Mouse (Mus musculus) hindbrain, embryonic 14.5 days (tissue): ENCODE data around the gene Romo1. TPM values are rescaled to one million over a fixed set of nuclear protein-coding genes. Genes with fewer than 3 reads are reported as not detected.
"Not testable (repeated sequence)": the region's sequence is repeated elsewhere in the genome, so short reads cannot be mapped to it uniquely, and the experiment has no call there.

Experiments used
- ATAC-seq: fragments of 200-750 bp; cut with Nextera tagmentation; 2 replicates; pipeline ENCODE4 v1.8.0; 2017; ENCODE audit warnings: moderate number of reproducible peaks, mild to moderate bottlenecking, moderate TSS enrichment, moderate library complexity; ENCODE audit not compliant: low FRiP score
- DNase-seq: peaks from one replicate; pipeline ENCODE4 v3.0.0-alpha.2; 2015; ENCODE audit warnings: low spot score
- H3K27ac ChIP-seq: fragments of 300-500 bp; sonication (generic); 2 replicates; pipeline ENCODE4 v1.5.1; 2014; ENCODE audit warnings: mild to moderate bottlenecking, moderate library complexity
- H3K27me3 ChIP-seq: fragments of 300-500 bp; sonication (generic); 2 replicates; pipeline ENCODE4 v1.6.1; 2014; ENCODE audit warnings: mild to moderate bottlenecking, low read length, mixed read lengths; ENCODE audit not compliant: control insufficient read depth, insufficient read depth
- H3K36me3 ChIP-seq: fragments of 300-500 bp; sonication (generic); replicated peaks from 2 replicates; pipeline ENCODE4 v1.6.1; 2014; ENCODE audit not compliant: control insufficient read depth, insufficient read depth
- H3K4me1 ChIP-seq: fragments of 300-500 bp; sonication (generic); replicated peaks from 2 replicates; pipeline ENCODE4 v1.6.1; 2014; ENCODE audit warnings: antibody characterized with exemption, low read length, mixed read lengths; ENCODE audit not compliant: control insufficient read depth, insufficient read depth
- H3K4me2 ChIP-seq: fragments of 300-500 bp; sonication (generic); replicated peaks from 2 replicates; pipeline ENCODE4 v1.6.1; 2014; ENCODE audit warnings: mild to moderate bottlenecking, moderate library complexity
- H3K4me3 ChIP-seq: fragments of 300-500 bp; sonication (generic); replicated peaks from 2 replicates; pipeline ENCODE4 v1.5.1; 2014; ENCODE audit warnings: mild to moderate bottlenecking, low read length
- H3K9ac ChIP-seq: fragments of 300-500 bp; sonication (generic); 2 replicates; pipeline ENCODE4 v1.6.1; 2014
- H3K9me3 ChIP-seq: fragments of 300-500 bp; sonication (generic); 2 replicates; pipeline ENCODE4 v1.6.1; 2016; ENCODE audit warnings: low read length; ENCODE audit not compliant: control insufficient read depth
- WGBS: fragments of 180-500 bp; shearing (Covaris S2); extraction: QIAGEN DNeasy Blood & Tissue Kit; methylation state at CpG from one replicate; pipeline ENCODE4 v1.1.7; 2014; 5-methylcytosine and 5-hydroxymethylcytosine counted together
- polyA plus RNA-seq: library from polyadenylated mRNA; unstranded; fragments of >200 nt; fragmentation: Nextera tagmentation; extraction: Ambion mirVana; gene quantifications from 2 replicates; pipeline ENCODE4 v1.2.1, GENCODE M21; 2014

Gene Romo1
- polyA plus RNA-seq, 1 experiment from 2014 or later: 540 TPM

DNA sequence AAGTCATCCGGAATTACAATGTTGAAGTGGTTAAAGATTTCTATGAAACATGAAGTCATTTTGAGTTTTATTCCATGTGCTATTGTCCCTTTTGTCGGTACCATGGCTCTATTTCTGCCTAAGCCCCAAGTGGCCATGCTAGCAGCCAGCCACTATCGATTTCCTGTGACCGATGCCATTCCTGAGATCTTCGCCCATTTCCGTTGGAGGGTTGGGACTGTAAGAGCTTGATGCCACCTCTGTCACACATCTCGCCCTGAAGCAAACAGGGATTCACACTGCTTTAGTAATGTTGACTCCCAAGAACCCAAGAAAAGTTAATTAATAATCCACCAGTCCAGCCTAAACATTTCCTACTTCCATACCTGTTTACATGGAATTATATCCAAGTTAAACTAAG, 33.8 kb downstream of the Romo1 start:
- 81% methylated on average over 7 of the region's 7 CpGs for WGBS
- Histone ChIP-seq H3K9ac (no peak overlapping the region), H3K27ac (no peak overlapping the region), H3K4me1 (peaks cover 30% of the 10 kb centered on the region), H3K27me3 (no peaks in the 10 kb centered on the region), H3K36me3 (peaks cover 55% of the 10 kb centered on the region), H3K4me3 (peak overlapping the region; percentile 96; the same call in 1 of the 2 replicates), H3K4me2 (peak overlapping the region; percentile 66), H3K9me3 (no peaks in the 10 kb centered on the region)
- ATAC-seq (no peak), DNase-seq (no peak)

GRCm38 (mm10) chr2:156179046-156179795, 35.4 kb downstream of the Romo1 start:
- DNase-seq: peak; percentile 80
- peak overlapping the region; percentile 66 for H3K4me2 ChIP-seq
- no peak for ATAC-seq
- no peaks in the 10 kb centered on the region for H3K9me3 ChIP-seq
- H3K9ac ChIP-seq: peak overlapping the region; percentile 100
- H3K27ac ChIP-seq: peak overlapping the region; percentile 99
- no peaks in the 10 kb centered on the region for H3K27me3 ChIP-seq
- H3K4me1 ChIP-seq: peaks cover 30% of the 10 kb centered on the region
- WGBS: 2% methylated on average over 47 of the region's 47 CpGs
- H3K4me3 ChIP-seq: peak overlapping the region; percentile 96
- peaks cover 41% of the 10 kb centered on the region for H3K36me3 ChIP-seq

- H3K4me3 ChIP-seq: peak overlapping the region; percentile 96
- under 1% methylated on average over 41 of the region's 41 CpGs for WGBS
- peaks cover 36% of the 10 kb centered on the region for H3K36me3 ChIP-seq
- 0 out of 2 replicates have a peak overlapping the region, but pooled peaks have one; percentile 66 for H3K4me2 ChIP-seq
- no peak; the same call in 1 of the 2 replicates for ATAC-seq
- peak overlapping the region; percentile 99 for H3K27ac ChIP-seq
- H3K4me1 ChIP-seq: peaks cover 30% of the 10 kb centered on the region
- H3K27me3 ChIP-seq: no peaks in the 10 kb centered on the region
- peak overlapping the region; percentile 100 for H3K9ac ChIP-seq
- DNase-seq: no peak
- no peaks in the 10 kb centered on the region for H3K9me3 ChIP-seq
These were observed 35.9 kb downstream of the Romo1 start for GRCm38 (mm10) chr2:156179796-156180093.

DNA sequence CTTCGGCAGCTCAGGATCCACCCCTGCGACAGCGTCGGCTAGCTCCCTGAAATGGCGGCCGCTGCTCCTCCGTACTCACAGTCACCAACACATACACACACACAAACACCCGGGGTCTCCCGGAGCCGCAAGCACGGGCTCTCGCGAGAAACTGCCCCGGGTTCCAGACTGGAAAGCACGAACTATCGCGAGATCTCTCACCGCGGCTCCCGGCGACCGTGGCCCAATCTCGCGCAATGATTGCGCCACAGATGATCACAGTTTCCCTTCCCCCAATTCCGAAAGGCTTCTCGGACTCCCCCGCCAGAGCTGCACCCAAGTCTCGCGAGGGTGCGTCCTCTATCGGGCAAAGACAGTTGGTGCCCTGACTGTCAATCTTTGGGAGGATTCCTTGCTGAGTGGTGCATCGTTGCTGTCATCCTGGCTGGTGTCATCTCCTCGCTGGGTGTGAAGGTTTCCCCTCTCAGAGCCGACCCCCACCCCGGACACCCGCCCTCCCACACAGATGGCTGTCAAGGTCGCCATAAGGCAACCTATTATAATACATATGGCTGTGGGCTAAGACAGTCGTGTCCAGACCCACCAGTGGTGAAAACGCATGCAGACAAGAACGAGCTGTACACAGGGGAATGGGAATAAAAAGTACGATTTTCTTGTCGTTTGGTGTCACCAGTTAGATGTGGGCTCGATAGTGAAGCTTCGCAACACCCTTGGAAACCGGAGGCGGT, 36.4 kb downstream of the Romo1 start, which contains the start of gene Rbm39:
Gene Rbm39, minus strand, starts transcription at position 145 of the 728 bp plus-strand sequence.
- under 1% methylated on average over 47 of the region's 47 CpGs for WGBS
- DNase-seq: peak; percentile 100
- H3K4me1 ChIP-seq: peaks cover 30% of the 10 kb centered on the region
- peak within 1 kb of the TSS; percentile 99 for H3K27ac ChIP-seq
- H3K9ac ChIP-seq: peak within 1 kb of the TSS; percentile 100
- H3K4me2 ChIP-seq: peak within 1 kb of the TSS; percentile 69
- H3K9me3 ChIP-seq: no peaks in the 10 kb centered on the region
- peaks cover 31% of the 10 kb centered on the region for H3K36me3 ChIP-seq
- H3K4me3 ChIP-seq: peak within 1 kb of the TSS; percentile 96
- ATAC-seq: peak; percentile 96
- no peaks in the 10 kb centered on the region for H3K27me3 ChIP-seq

DNA sequence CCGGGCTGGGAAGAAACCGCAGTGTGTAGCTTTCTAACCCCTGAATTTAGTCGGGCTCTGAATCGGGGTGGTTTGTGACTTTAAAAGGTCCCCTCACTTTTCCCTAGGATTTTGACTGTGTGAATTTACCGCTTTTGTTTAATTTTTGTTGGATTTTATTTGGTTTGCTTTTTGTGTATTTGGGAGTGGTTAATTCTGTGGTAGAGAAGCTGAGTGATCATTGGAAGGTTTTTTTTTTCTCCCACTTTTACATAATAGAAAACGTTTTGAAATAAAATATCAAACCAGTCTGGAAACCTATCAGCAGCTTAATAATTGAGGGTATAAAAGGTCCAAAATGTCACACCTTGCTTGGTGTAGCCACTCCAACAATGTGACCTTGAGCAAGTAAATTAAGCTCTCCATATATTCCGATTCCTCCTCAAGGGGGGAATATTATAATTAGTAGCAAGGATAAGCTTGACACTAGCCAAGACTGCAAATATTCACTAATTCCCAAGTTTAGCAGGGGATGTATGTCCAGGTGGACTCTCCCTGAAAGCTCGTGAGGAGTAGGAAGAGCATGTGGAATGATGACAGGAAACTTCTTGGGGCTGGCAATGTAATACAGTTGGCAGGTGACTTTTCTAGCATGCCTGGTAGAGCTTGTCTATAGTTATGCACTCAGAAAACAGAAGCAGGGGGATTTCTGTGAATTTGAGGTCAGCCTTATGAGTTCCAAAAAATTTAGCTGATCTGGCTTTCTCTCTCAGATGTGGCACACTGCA, 37.2 kb downstream of the Romo1 start:
- ATAC-seq (no peak), DNase-seq (no peak)
- peak overlapping the region; percentile 98 for H3K27ac ChIP-seq
- no peaks in the 10 kb centered on the region for H3K27me3 ChIP-seq
- peak overlapping the region; percentile 83 for H3K9ac ChIP-seq
- no peaks in the 10 kb centered on the region for H3K9me3 ChIP-seq
- peak overlapping the region; percentile 69 for H3K4me2 ChIP-seq
- peaks cover 30% of the 10 kb centered on the region for H3K4me1 ChIP-seq
- H3K36me3 ChIP-seq: peaks cover 25% of the 10 kb centered on the region
- 12% methylated on average over 8 of the region's 8 CpGs for WGBS
- H3K4me3 ChIP-seq: peak overlapping the region; percentile 96

DNA sequence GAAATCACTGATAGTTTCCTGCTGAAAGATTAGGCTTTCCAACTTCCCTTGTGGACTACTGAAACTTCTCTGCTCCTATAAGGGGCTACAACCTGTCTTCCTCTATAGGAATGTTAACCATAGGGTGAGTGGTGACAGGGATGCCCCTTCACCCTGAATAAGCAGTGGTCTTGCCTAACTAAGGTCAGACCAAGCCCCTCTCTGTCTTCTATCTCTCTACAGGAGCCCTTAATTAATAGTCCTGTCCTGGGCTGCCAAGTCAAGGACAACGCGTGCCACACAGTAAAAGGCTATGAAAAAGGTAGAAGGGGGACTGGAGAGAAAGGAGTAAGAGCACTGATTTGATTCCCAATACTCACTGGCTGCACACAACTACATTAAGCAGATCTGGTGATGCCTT, 37.8 kb downstream of the Romo1 start:
- 74% methylated on average over 2 of the region's 2 CpGs for WGBS
- no peaks in the 10 kb centered on the region for H3K27me3 ChIP-seq
- H3K27ac ChIP-seq: peak overlapping the region; percentile 98; the same call in 1 of the 2 replicates
- no peak overlapping the region for H3K4me3 ChIP-seq
- H3K9ac ChIP-seq: peak overlapping the region; percentile 13; the same call in 1 of the 2 replicates
- H3K4me2 ChIP-seq: peak overlapping the region; percentile 69
- DNase-seq (no peak), ATAC-seq (no peak)
- H3K4me1 ChIP-seq: peaks cover 28% of the 10 kb centered on the region
- no peaks in the 10 kb centered on the region for H3K9me3 ChIP-seq
- peaks cover 19% of the 10 kb centered on the region for H3K36me3 ChIP-seq

- WGBS: 86% methylated on average over 7 of the region's 7 CpGs
- H3K9ac ChIP-seq, H3K4me3 ChIP-seq, H3K27me3 ChIP-seq, DNase-seq, H3K4me2 ChIP-seq, H3K9me3 ChIP-seq, H3K4me1 ChIP-seq, H3K36me3 ChIP-seq, H3K27ac ChIP-seq, ATAC-seq: not testable (repeated sequence)
These were observed 45.4 kb downstream of the Romo1 start for GRCm38 (mm10) chr2:156189241-156189640.

DNA sequence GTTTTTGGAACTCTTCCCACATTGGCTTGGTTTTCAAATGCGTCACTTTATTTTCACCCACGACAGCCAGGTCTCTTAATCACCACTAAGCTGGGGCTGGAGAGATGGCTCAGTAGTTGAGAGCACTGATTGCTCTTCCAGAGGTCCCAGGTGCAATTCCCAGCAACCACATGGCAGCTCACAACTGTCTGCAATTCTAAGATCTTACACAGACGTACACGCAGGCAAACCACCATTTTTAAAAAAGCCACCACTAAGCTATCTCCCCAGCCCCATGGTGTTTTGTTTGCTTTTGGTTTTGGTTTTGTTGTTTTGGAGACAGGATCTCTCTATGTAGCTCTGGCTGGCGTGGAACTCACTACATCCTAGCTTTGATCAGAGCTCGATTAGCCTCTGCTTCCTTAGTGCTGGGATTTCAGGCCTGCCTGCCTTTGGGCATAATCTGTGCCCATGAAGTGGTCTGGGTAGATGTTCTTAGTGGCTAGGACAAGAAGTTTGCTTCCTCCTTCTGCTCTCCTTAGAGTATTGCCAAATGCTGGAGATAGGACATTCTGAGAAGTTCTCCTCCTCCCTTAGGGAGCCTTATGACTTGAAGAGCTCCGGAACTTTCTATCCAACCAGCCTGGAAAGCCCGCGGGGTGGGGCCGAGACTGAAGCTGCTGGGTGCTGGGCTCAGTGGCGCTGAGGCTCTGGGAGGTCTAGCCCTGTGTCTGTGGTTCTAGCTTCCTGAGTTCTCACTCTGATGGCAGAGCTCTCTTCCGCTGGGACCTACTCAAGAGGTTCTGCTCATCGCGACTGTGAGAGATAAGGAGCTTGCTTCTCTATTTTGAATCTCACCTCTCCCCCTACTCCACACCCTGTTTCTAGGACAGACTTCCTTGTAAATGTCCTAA, 46.4 kb downstream of the Romo1 start:
- H3K4me2 ChIP-seq: no peak overlapping the region
- H3K27me3 ChIP-seq: no peaks in the 10 kb centered on the region
- no peaks in the 10 kb centered on the region for H3K9me3 ChIP-seq
- H3K36me3 ChIP-seq: no peaks in the 10 kb centered on the region
- no peaks in the 10 kb centered on the region for H3K4me1 ChIP-seq
- no peak for DNase-seq
- 84% methylated on average over 14 of the region's 14 CpGs for WGBS
- H3K9ac ChIP-seq: no peak overlapping the region
- no peak overlapping the region for H3K27ac ChIP-seq
- no peak for ATAC-seq
- no peak overlapping the region for H3K4me3 ChIP-seq
